Mouse (Mus musculus) lung, embryonic 14.5 days (tissue): ENCODE results near the gene Gm14295. TPM values are rescaled to one million over a fixed set of nuclear protein-coding genes. Genes with fewer than 3 reads are reported as not detected.
"Not testable (repeated sequence)": the region's sequence is repeated elsewhere in the genome, so short reads cannot be mapped to it uniquely, and the experiment has no call there.

ENCODE experiments used
- ATAC-seq: fragments of 200-750 bp; cut with Nextera tagmentation; 2 replicates; pipeline ENCODE4 v1.8.0; 2017; ENCODE audit warnings: mild to moderate bottlenecking, moderate TSS enrichment, moderate library complexity; ENCODE audit not compliant: insufficient read depth
- DNase-seq: peaks from one replicate; pipeline ENCODE4 v3.0.0-alpha.2; 2015
- H3K27ac ChIP-seq: fragments of 300-500 bp; sonication (generic); 2 replicates; pipeline ENCODE4 v1.5.1; 2014; ENCODE audit warnings: low read depth, mild to moderate bottlenecking, moderate library complexity
- H3K27me3 ChIP-seq: fragments of 300-500 bp; sonication (generic); 2 replicates; pipeline ENCODE4 v1.6.1; 2014; ENCODE audit warnings: low read length, control low read depth; ENCODE audit not compliant: insufficient read depth
- H3K36me3 ChIP-seq: fragments of 300-500 bp; sonication (generic); 2 replicates; pipeline ENCODE4 v1.6.1; 2014; ENCODE audit warnings: control low read depth; ENCODE audit not compliant: insufficient read depth
- H3K4me1 ChIP-seq: fragments of 300-500 bp; sonication (generic); 2 replicates; pipeline ENCODE4 v1.6.1; 2014; ENCODE audit warnings: antibody characterized with exemption, control low read depth; ENCODE audit not compliant: insufficient read depth
- H3K4me2 ChIP-seq: fragments of 300-500 bp; sonication (generic); 2 replicates; pipeline ENCODE4 v1.6.1; 2014; ENCODE audit warnings: mild to moderate bottlenecking
- H3K4me3 ChIP-seq: fragments of 300-500 bp; sonication (generic); 2 replicates; pipeline ENCODE4 v1.5.1; 2014; ENCODE audit warnings: low read depth, low read length
- H3K9ac ChIP-seq: fragments of 300-500 bp; sonication (generic); 2 replicates; pipeline ENCODE4 v1.6.1; 2014
- H3K9me3 ChIP-seq: fragments of 300-500 bp; sonication (generic); 2 replicates; pipeline ENCODE4 v1.6.1; 2016; ENCODE audit warnings: low read depth, low read length, control low read depth
- WGBS: fragments of 180-500 bp; shearing (Covaris S2); extraction: QIAGEN DNeasy Blood & Tissue Kit; methylation state at CpG from one replicate; pipeline ENCODE4 v1.1.7; 2014; 5-methylcytosine and 5-hydroxymethylcytosine counted together
- polyA plus RNA-seq: library from polyadenylated mRNA; unstranded; fragments of >200 nt; fragmentation: Nextera tagmentation; extraction: Ambion mirVana; gene quantifications from 2 replicates; pipeline ENCODE4 v1.2.1, GENCODE M21; 2014

Gene Gm14295
- 16.3 and 19.1 TPM in 2 replicates for polyA plus RNA-seq

GRCm38 (mm10) chr2:176798312-176798711 is at the start of gene Gm14295:
Gene Gm14295 (plus strand): TSS chr2:176798612.
- not testable (repeated sequence) for ATAC-seq, H3K9me3 ChIP-seq, H3K27me3 ChIP-seq, H3K36me3 ChIP-seq, H3K27ac ChIP-seq, H3K9ac ChIP-seq, H3K4me1 ChIP-seq, DNase-seq
- Histone ChIP-seq H3K4me3 (peak within 1 kb of the TSS; percentile 38), H3K4me2 (0 out of 2 replicates have a peak within 1 kb of the TSS, but pooled peaks have one; percentile 33)
- no CpG with 5 or more reads among the region's 6 CpGs for WGBS

DNA sequence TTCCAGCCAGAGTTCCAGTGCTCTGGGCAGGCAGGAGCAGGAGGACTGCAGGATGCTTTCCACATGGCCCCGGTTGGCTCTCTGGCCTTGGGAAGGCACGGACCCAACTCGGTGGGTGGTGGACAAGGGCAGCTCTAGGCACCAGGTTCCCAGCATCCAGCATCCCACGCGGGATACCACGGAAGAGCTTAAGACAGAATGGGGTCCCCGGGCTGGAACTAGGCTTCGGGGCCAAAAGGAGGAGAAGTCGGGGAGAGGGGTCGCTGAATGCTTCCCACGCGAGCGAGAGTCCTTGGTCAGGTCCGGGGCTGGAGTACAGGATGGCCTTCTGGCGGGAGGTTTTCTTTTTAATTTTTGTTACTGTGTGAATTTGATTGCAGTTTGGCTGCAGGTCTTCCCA is 373 bp downstream of the Gm14295 start:
- not testable (repeated sequence) for H3K9ac ChIP-seq, H3K4me1 ChIP-seq, H3K36me3 ChIP-seq, ATAC-seq, H3K27me3 ChIP-seq, H3K27ac ChIP-seq, H3K9me3 ChIP-seq
- H3K4me2 ChIP-seq = 0 out of 2 replicates have a peak overlapping the region, but pooled peaks have one; percentile 33
- DNase-seq = peak; percentile 0
- 8% methylated on average over 14 of the region's 15 CpGs for WGBS
- H3K4me3 ChIP-seq = peak overlapping the region; percentile 38

DNA sequence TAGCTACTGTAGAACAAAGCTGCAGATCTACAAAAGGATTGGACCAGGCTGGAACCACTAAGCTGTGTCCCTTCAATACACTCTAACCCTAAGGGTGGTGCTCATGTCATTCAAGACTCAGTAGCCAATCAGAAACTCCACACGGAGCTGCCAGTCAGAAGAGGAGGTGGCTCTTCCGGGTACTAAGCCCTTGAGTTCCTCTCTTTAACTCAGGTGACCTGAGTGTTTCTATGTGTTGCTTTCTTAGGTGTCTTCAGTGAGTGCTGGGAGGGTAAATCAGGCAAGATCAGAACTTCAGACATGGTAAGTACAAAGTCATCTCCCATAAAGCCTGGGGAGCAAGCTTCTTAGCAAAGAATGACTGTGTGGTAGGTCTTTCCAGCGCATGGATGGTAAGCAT is 32.4 kb downstream of the Gm14295 start, which contains the start of gene Gm14408:
TSS of gene Gm14408 (plus strand) at position 301 of the 400 bp plus-strand sequence.
- not testable (repeated sequence) for H3K27me3 ChIP-seq, H3K4me1 ChIP-seq, ATAC-seq, DNase-seq, H3K9ac ChIP-seq, H3K36me3 ChIP-seq, H3K9me3 ChIP-seq, H3K27ac ChIP-seq, H3K4me2 ChIP-seq, H3K4me3 ChIP-seq
- 88% methylated on average over 1 of the region's 3 CpGs for WGBS

Other genes starting within 250 kb of the Gm14295 start
- gene Gm14308, start 162.3 kb upstream of the Gm14295 start, polyA plus RNA-seq = 21.7 and 22.7 TPM in 2 replicates
- gene Zfp973, start 128.1 kb upstream of the Gm14295 start, polyA plus RNA-seq = 11.0 and 13.7 TPM in 2 replicates
- gene Gm14305, start 90.3 kb upstream of the Gm14295 start, polyA plus RNA-seq = 35.5 and 38.0 TPM in 2 replicates
- gene Gm14408, start 32.5 kb downstream of the Gm14295 start, polyA plus RNA-seq = not detected in 2 replicates
- 13.4 and 14.1 TPM in 2 replicates for gene Gm14296, start 129.2 kb downstream of the Gm14295 start, polyA plus RNA-seq
- 14.6 and 15.8 TPM in 2 replicates for gene Gm14419, start 202.3 kb downstream of the Gm14295 start, polyA plus RNA-seq